Mouse (Mus musculus) pancreas, adult 10 weeks (tissue): ENCODE data around the gene Tbc1d9. TPM values are rescaled to one million over a fixed set of nuclear protein-coding genes. Genes with fewer than 3 reads are reported as not detected.

Source experiments
- polyA plus RNA-seq: library from polyadenylated mRNA; stranded (reverse); fragments of 350-450 nt; fragmentation: Illumina TruSeq; extraction: RNeasy Lipid Tissue Mini Kit (QIAGEN cat#74804); gene quantifications from one replicate; pipeline ENCODE4 v1.2.3, GENCODE M21; 2015; ENCODE audit warnings: low read depth, low replicate concordance; ENCODE audit not compliant: insufficient read depth

Tbc1d9 gene
- 2.1 TPM for polyA plus RNA-seq

DNA sequence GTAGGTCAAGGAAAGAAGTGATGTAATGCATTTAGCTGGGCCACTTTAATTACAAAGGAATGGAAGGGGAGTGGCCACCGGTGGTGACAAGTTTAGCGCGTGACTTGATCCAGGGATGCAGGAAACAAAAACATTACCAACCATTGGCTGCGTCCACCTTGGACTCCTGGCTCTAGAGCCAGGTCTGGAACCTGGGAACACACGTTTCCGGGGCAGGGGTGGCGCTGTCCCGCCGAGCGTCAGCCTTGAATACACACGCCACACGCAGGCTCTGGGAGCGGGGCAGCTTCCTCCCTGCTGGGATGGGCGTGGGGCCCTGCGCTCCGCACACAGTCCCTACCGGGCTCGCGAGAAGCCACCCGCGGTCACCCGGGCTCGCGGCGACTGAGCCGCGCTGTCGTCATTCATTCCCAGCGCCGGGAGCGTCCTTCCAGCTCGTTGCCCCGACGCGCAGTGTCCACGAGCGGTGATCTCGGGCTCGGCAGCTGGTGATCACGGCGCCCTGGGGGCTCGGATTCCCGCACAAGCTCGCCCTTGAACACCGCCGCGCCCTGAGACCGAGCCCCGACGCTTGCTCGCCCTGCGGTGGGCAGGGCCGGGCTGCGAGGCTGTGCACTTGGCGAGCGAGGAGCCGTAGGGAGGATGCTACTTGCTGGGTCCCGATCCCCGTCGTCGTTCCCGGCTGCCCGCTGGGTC is at the start of gene Tbc1d9:
Gene Tbc1d9, plus strand, starts transcription at position 118 of the 696 bp plus-strand sequence.

GRCm38 (mm10) chr8:83165931-83166867 is 1.0 kb downstream of the Tbc1d9 start, which contains the start of gene Gm10645:
TSS of gene Gm10645 (minus strand) at chr8:83166170.

GRCm38 (mm10) chr8:83290176-83290575 is 125.0 kb downstream of the Tbc1d9 start, which contains the start of gene Ucp1:
TSS of gene Ucp1 (plus strand) at chr8:83290352.

Other genes with a start within 250 kb of the Tbc1d9 start
- gene Gm10645, start 818 bp downstream of the Tbc1d9 start, polyA plus RNA-seq: not detected
- gene Ucp1, start 125.0 kb downstream of the Tbc1d9 start, polyA plus RNA-seq: not detected
- 3.3 TPM for gene Elmod2, start 167.1 kb downstream of the Tbc1d9 start, polyA plus RNA-seq
- not detected for gene Mgat4d, start 183.1 kb downstream of the Tbc1d9 start, polyA plus RNA-seq
- not detected for gene Clgn, start 224.5 kb downstream of the Tbc1d9 start, polyA plus RNA-seq